Mouse (Mus musculus) erythroblast, adult 5-6 weeks (primary cell): ENCODE data around the gene Pes1. TPM values are rescaled to one million over a fixed set of nuclear protein-coding genes. Genes with fewer than 3 reads are reported as not detected.
"Not testable (repeated sequence)": the region's sequence is repeated elsewhere in the genome, so short reads cannot be mapped to it uniquely, and the experiment has no call there.

ENCODE experiments used
- ATAC-seq: replicated peaks from 2 replicates; pipeline ENCODE4 v1.8.0; 2016; ENCODE audit warnings: moderate number of reproducible peaks, mild to moderate bottlenecking, moderate TSS enrichment, inconsistent platforms; ENCODE audit not compliant: poor library complexity, low FRiP score, severe bottlenecking
- total RNA-seq, 2 experiments: library from RNA; stranded (forward) in 1 of 2; stranded (reverse) in 1 of 2; fragments of 150-400 nt in 1 of 2; fragments of 200-764, 138-1000 nt in 1 of 2; gene quantifications; 2 replicates each; pipeline versions ENCODE4 v1.2.3 to v1.2.4; 2015 to 2017; ENCODE audit warnings: low replicate concordance in 2 of 2

Gene Pes1
- total RNA-seq (2015; ENCODE audit: low replicate concordance) (11.3 and 15.0 TPM in 2 replicates), total RNA-seq (2017; ENCODE audit: low replicate concordance) (19.0 and 20.4 TPM in 2 replicates)

DNA sequence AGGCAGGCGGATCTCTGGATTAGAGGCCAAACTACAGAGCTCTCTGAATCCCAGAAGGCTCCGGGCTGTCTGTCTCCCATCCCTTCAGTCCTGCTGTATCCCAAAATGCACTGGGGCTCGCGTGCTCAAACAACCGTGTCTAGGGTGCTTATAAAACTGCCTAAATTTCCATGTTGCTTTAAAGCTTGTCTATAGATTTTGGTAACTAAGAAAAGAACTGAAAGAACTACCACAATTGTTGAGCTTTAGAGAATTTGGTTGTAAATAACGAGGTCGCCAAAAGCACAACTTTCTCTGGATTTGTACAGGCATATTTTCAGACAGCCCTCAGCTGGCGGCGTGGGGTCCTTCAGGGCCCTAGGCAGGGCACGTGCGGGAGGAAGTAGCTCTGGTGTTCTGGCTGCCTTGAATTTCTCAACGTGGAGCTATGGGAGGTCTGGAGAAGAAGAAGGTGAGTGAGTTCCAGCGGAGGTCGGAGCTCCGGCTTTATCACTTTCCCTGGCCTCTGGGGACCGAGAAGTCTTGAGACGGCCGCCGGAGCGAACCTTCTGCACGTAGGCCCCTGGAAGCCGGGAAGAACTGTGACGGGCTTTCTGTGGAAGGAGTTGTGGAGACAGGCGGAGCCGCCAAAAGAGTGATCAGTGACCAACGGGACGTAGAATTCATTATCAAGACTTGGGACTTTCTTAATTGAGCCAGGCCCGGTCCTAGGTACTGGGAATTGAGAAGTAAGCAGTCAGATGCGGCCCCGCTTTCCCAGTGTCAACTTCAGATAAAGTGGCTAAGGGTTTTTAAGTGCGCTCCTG, at the start of gene Pes1:
Gene Pes1 (plus strand): TSS at position 366 of the 806 bp plus-strand sequence.
- ATAC-seq: peak; percentile 88

DNA sequence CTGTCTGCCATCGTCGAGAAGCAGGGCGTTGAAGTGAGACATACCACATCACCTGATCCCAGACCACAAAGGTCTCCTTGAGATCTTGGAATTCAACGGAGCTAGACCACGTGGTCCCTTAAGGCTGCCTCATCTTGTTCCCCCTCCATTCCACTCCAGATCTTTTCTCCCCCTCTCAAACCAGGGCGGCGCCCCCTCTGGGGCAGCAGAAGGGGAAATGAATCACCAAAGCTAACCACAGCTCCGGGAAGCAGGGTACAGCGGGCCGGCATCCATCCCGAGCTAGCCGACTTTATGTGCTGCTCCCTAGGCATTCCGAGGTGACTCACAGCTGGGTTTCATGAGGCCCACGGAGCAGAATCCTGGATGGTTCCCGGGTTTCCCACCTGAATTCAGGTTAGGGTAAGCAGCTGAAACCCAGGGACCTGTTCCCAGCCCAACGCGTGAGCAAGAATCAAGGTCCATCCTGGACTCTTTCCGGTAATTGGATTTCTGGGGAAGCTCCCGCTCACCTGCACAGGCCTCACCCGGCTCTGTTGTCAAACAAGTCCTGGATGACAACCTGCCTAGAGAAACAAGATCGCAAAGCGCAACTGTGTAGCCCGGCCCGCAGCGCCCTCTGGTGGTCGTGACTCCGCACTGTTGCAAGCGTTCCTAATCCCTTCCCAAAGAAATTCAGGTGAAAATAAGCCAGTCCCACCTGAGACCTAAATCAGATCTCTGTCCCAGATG, 49.5 kb upstream of the Pes1 start, which contains the start of gene Slc35e4:
Gene Slc35e4 (minus strand): TSS at position 556 of the 732 bp plus-strand sequence.
- ATAC-seq: peak; percentile 62

DNA sequence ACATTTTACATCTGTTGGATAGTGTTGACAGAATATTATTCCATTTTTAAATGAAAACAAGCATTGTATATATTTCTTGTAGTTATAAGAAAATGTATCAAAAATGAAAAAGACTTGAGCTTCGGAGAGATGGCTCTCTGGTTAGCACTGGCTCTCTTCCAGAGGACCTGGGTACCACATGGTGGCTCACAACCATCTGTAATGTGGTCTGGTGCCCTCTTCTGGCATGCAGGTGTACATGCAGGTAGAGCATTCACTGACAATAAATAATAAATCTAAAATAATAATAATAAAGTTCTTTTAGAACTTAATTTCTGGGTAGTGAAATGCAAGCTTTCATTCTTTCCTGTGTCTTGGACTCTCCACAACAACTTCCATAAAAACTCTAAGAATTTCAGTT, 45.0 kb upstream of the Pes1 start:
- no peak for ATAC-seq

DNA sequence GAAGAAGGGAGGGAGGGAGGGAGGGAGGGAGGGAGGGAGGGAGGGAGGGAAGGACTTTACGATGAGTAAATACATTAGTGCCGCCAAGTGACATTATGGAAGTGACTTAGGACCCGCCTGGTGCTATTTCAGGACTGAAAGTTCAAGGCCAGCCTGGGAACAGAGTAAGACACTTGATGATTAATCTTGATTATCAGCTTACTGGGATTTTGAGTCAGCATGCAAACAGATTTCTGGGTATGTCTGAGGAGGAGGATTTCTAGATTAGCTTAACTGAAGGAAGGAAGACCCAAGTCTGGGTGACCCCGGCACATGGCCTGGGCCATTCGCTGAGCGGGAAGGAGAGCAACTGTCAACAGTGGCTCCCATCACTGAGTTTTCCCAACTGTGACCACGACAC, 43.3 kb upstream of the Pes1 start:
- ATAC-seq: no peak

DNA sequence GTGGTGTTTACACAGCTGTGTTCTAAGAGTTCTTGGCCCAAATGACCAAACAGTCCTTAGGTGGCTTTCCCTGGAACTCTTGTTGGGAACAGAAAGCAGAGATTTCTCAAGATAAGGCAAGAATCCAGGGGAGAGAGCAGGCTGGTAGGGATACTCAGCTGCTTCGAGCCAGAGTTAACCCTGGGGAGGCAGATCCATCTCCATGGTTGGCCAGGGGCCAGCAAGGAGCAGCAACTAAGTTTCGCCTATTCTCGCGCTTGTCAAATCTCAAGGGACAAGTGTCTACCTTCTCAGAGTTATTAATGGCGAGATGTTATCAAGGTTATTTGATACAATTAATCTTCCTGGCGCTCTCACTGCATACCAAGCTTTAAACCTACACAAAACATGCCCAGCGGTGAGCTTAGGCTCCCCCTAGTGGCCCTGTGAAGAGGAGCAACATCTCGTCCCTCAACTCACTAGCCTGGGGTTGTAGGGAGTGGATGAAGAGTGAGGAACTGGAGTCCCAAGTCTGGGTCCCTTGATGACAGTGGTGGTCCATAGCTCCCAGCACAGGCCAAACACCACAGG, 42.4 kb upstream of the Pes1 start:
- peak; percentile 66 for ATAC-seq

DNA sequence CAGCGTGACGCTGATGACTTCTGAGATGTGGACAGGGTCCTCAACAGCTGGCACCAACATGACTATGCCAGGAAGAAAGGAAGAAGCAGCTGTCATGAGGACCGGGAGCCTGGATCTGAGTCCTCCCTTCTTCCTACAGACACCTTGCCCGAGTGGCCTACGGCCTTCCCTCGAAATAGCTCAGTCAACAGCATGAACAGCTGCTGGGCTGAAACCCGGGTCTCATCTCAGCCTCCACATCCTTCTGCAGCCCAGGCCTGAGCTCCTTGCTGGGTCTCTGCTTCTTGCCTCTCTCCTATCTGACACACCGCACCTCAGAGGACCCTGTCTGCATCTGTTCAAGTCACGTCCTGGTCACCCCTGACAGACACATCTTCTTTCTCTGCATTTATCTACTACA, 41.7 kb upstream of the Pes1 start:
- ATAC-seq: no peak

DNA sequence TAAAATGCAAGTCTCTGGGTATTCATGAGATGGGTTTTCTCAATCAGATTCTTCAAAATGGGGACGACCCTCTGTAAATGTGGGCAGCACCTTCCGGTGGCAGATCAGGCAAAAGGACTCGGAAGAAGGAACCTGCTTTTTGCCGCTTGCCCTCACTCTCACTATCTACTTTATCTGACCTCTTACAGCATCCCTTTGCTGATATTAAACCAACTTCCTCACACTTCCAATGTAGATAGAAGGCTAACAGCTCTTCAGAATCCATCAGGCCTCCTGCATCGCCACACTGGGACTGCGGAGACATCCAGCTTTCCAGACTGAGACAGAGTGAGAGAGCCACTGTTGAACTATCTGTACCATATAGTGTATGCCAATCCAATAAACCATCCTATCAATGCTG, 41.0 kb upstream of the Pes1 start:
- no peak for ATAC-seq

DNA sequence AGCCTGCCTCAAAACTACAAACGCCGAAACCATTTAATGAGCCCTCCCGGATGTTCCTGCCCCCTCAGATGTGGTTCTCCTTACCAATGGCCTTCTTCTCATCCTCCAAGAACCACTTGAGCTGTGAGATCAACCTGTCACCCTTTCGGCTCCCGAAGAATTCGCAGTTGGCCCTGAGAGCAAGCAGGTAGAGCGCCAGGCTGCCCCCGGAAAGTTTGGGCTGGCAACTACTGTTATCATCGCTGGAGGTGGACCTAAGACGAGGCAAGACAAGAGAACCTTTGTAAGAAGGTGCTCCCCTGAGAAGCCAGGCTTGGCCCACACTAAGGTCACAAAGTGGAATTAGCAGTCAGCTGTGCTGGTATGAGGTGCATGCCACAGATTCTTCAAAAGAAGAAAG, 37.9 kb upstream of the Pes1 start:
- no peak for ATAC-seq

DNA sequence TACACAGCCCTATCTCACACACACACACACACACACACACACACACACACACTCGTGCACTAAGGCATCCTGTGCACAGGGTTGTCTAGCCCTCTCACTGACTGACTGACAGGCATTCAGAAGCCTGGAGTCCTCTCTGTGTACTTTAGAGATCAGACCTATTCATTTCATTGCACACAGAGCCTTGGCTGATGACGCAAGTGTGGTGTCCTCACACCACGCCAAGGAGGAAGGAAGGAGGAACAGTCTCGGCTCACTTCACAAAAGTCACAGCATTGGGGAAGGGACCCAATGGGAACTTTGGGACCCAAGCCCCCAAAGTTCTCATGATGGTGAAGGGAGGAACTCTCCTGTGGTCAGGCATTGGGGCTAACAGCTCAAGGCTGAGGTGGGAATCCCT, 33.8 kb upstream of the Pes1 start:
- no peak for ATAC-seq

DNA sequence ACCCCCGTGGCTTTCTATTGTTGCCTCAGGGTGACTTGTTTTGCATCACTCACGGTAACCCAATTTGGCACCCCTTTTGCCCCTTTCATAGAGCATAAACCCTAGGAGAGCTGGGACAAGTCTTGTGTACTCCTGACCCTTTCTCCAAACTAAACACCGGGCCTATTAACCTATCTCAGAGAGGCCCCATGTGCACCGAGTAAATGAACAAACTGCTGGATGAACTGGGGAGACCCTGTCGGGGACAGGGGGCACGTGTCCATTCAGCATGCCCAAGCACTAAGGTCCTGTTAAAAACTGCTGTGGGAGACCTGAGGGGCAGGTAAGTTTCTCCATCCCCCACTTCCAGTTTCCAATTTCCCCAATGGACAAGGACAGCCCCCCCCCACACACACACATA, 32.8 kb upstream of the Pes1 start:
- ATAC-seq: no peak

DNA sequence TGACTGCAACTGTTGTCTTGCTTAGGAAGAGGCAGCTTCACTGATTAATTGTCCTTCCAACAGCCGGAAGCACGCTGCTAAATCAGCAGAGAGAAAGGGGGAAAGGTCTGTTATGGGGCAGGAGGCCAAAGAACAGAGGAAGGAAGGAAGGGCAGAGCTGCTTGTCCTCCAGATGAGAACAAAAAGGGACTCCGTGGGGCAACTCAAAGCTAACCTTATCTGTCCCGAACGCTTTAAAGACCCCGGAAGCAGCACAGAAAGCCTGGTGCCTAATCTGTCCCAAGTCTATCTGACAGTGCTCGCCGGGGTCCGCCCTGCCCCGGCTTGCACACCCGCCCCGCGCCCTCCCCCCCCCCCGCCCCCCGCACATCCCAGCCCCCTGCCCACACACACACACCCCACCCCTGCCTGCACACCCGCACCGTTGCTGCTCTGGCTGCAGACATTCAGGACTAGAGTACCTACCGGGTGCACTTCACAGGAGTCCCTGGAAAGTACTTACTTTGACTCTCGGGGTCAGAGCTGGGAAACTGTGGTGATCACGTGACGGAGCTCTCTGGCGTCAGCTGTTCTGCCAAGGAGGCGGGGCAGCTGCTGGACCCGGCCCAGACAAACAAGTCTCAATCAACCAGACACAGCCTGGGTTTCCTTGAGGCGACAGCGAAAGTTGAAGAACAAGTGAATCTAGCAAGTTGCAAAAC, 32.1 kb upstream of the Pes1 start, which contains the start of gene Tcn2:
Gene Tcn2 (minus strand): TSS at position 649 of the 701 bp plus-strand sequence.
- ATAC-seq: peak; percentile 54

DNA sequence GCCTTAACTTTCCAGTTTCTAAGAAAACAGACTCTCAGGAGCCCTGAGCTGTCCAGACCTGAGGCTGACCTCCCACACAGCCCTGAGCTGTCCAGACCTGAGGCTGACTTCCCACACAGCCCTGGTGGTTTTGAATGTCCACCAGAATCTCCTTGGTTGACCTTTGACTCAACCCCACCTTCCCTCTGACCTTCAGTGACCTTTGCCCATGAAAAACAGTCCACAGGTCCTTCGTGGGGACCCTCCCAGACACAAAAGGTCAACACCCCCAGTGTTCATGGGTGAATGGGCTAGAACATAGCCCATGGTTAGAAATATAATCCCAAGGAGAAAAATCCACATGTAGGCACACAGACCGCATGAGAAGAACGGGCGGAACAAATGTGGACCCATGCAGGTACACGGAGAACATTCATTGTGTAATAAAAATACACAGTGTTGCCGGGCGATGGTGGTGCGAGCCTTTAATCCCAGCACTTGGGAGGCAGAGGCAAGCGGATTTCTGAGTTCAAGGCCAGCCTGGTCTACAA, 30.0 kb upstream of the Pes1 start:
- ATAC-seq: no peak

DNA sequence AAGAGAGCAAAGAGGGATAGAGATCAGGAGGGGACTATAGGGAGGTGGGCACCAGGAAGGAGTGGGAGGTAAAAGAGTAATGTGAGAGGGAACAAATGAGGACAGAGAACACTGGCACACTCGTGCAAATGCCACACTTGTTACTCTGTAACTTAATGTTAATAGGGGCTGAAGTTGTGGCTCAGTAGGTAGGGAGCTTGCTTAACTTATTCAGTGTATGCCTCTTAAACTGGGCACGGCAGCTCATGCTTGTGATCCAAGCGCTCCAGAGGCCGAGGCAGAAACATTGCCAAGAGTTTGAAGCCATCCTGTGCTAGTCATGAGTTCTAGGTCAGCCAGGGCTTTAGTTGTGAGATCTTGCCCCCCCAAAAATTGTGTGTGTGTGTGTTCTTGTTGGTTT, 28.6 kb upstream of the Pes1 start:
- ATAC-seq: no peak

DNA sequence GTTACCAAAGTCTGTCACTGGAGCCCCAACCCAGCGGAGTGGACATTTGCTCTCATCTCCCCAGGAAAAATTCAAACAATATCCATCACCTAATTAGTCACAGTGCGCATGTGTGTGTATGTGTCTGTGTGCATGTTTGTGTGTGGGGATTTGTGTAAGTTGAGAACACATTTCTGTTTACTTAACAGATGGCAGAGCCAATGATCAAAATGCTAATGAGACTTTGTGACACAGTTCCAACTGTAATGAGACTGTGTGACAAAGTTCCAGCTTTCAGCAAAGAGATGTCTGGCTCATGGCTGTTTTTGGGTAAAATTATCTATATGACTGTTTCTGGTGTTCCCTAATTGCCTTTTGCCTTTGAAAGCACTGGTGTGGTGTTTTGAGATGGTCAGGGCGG, 27.5 kb upstream of the Pes1 start:
- no peak for ATAC-seq

DNA sequence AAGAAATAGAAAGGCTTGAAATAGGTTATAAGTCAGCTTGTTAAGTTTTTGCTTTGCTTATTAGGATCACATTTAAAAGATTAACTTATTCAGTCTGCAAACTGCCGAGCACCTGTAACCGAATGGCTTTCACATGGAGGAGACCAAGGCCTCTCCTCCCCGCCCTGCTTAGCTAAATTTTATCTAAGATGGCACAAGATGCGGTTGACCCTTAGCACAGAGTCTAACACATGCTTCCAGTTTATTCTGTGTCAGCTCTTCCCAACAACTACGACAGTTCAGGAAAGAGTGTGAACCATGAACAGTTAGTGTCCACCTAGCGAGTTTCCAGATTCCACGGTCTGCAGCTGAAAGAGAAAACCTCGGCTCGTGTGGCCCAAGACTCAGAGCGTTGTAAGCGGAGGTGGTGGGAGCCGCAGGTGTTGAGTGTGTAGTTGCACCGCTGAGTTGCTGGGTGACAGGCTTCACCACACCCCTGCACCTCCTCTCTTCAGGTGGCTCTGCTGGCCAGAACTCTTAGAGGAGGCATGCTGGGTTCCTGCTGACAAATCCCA, 26.4 kb upstream of the Pes1 start:
- ATAC-seq: no peak

DNA sequence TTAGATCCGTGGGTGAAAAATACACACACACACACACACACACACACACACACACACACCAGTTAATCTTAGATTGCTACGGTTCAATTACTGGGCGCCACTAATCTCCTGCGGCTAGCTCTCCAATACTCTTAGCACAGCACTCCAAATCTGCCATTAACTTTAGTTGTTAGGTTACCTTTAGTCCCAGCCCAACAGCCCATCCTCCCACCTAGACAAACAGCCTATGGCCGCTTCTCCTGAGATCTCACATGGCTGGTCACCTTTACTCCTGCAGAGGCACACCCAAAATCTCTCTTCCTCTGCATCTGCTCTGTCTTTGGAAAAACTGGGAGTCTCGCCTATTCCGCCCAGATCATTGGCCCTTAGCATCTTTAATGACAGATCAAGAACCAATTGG, 22.4 kb upstream of the Pes1 start:
- ATAC-seq: no peak

DNA sequence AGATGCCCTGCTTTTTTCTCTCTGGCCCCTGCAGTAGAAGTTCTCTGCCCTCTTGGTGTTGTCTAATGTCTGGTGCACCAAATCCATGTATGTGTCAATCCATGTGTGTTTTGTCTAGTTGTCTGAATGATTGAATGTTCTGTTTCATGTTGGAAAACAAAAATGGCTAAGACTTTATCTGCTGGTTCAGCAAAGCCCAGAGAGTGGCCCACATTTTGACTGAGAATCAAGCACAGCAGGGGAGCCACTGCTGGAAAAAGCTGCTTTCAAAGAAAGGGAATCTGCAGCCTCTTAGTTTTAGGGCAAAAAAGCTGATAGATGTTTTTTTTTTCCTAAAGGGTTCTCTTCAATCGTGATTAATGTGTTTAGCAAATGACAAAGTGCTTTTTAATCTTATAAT, 17.4 kb upstream of the Pes1 start:
- ATAC-seq: no peak

DNA sequence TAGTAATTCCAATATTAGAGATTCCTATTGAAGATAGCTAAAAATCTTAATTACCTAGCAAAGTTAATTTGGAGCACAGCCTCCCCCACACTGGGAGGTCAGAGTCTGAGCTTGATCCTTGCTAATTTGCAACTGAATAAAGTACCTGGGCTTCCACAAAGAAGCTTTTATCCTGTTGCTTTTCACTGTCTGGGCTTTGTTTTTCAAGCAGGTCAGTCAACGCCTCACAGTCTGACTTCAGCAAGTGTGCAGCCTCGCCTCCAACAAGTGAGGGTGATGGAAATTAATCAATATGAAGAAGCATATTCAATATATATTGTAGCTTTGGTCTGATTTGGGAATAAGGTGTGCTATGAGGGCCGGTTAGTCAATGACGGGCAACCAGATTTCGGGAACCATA, 8.9 kb upstream of the Pes1 start:
- ATAC-seq: not testable (repeated sequence)

DNA sequence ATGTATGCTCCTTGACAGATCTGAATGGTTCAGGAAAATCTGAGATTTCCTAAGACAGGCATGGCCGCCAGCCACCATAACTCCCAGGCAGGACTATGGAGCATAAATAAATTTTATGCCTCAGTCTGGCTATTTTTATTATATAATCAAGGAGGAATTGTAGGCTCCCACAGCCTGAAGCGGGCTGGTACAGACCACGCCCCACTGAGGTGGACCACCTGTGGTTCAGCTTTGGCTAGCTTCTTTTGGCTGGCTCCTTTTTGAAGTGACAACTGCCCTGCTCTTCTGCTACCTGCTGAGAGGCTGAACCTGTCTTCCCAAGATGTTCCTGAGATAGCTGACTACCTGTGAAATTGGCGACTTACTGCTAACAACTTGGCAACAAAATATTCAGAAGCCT, 8.4 kb upstream of the Pes1 start:
- not testable (repeated sequence) for ATAC-seq

DNA sequence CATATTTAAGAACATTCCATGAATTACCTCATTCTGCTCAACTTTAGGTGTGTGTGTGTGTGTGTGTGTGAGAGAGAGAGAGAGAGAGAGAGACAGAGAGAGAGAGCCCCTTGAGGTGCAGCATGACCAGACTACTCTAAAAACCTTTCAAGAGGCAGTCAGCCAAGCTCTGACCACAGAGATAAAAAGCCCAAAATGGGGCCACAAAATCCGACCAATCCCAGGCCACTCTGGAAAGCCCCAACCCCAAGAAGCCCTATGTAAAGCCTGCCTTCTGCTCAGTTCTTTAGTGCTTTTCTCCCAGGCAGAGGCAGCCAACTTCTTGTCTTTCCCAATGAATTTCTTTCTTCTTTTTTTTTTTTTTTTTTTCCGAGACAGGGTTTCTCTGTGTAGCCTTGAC, 2.9 kb upstream of the Pes1 start:
- no peak for ATAC-seq
